Mouse (Mus musculus): ENCODE data around the gene Gm10197.
"Not testable (repeated sequence)": the region's sequence is repeated elsewhere in the genome, so short reads cannot be mapped to it uniquely, and the experiment has no call there.

GRCm38 (mm10) chr19:53395805-53396204 lies 24.2 kb upstream of the Gm10197 start:
- not testable (repeated sequence) for TF ChIP-seq CTCF (IDR thresholded peaks at IDR 0.05; ENCODE audit: control insufficient read depth, insufficient read depth, insufficient replicate concordance, low read depth, low read length); POLR2A (IDR thresholded peaks at IDR 0.05; ENCODE audit: control insufficient read depth, low read depth, low read length)

Data from testis, adult 2 months (tissue).